In the genomic region with DNA sequence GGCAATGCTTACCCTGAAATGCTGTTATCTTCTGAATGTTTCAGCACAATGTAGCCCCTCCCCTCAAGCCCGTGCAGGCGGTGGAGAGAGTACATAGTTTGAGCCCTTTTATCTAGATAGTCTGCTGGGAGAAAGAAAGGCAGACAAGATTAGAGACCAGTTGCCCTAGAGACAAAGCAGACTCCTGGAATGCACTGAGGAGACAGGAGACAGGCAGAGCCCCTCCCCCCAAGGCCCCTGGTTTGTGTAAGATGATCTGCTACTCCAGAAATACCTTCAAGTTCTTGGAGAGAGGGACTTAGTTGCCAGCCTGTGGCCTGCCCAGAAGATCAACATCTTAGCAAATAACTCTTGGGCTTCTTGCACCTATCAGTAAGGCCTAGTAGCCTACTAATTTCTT, we compare ENCODE assay signal across 12 mouse cellular contexts.
DNase-seq lines count a peak whose midpoint lies in the region; ATAC-seq lines count a peak whose summit lies in the region.
"Had no signal": no experiment of that assay in that cellular context is flagged by ENCODE, and none has a peak within 500 bp of the region (broad histone marks: within the 10 kb centered on the region; RNA-seq: fewer than 3 reads in every experiment).

No protein-coding gene starts in this region.

- H3K4me1 ChIP-seq in hindbrain, embryonic 12.5 days, result peaks cover 40% of the 10 kb centered on the region
- H3K4me1 ChIP-seq in hindbrain, embryonic 13.5 days (replicated peaks), result peaks cover 33% of the 10 kb centered on the region
- peaks cover 18% of the 10 kb centered on the region for H3K4me1 ChIP-seq in limb, embryonic 12.5 days (replicated peaks)

- 9% methylated on average over 2 of the region's 2 CpGs for WGBS in hindbrain, embryonic 12.5 days
- 2% methylated on average over 2 of the region's 2 CpGs for WGBS in hindbrain, embryonic 13.5 days
- 19% methylated on average over 2 of the region's 2 CpGs for WGBS in limb, embryonic 12.5 days

- no peaks in the 10 kb centered on the region for H3K9me3 ChIP-seq in hindbrain, embryonic 12.5 days (replicated peaks)
- H3K9me3 ChIP-seq in hindbrain, embryonic 13.5 days, result no peaks in the 10 kb centered on the region
- H3K9me3 ChIP-seq in limb, embryonic 12.5 days, result no peaks in the 10 kb centered on the region

- ATAC-seq in hindbrain, embryonic 12.5 days (ENCODE audit: low FRiP score), result peak; percentile 21; the same call in 1 of the 2 replicates
- ATAC-seq in hindbrain, embryonic 13.5 days (ENCODE audit: low FRiP score), result no peak
- ATAC-seq in limb, embryonic 12.5 days (ENCODE audit: insufficient number of reproducible peaks, insufficient read depth, low FRiP score, low TSS enrichment, low read depth), result peak; percentile 47; the same call in 1 of the 2 replicates
- ATAC-seq: inflammation-experienced regulatory T-cells, adult 6 months had no signal

- no peak overlapping the region for H3K4me2 ChIP-seq in hindbrain, embryonic 12.5 days (replicated peaks)
- H3K4me2 ChIP-seq in hindbrain, embryonic 13.5 days, result no peak overlapping the region
- no peak overlapping the region for H3K4me2 ChIP-seq in limb, embryonic 12.5 days

- H3K9ac ChIP-seq in hindbrain, embryonic 12.5 days, result no peak overlapping the region
- no peak overlapping the region for H3K9ac ChIP-seq in hindbrain, embryonic 13.5 days
- no peak overlapping the region for H3K9ac ChIP-seq in limb, embryonic 12.5 days (replicated peaks)

- peak; percentile 42 for DNase-seq in 3T3-L1 (ENCODE audit: low read depth, low spot score)
- DNase-seq in R1 (ENCODE audit: low read depth, low spot score), result peak; percentile 76
- DNase-seq in frontal cortex, postnatal 25 days (ENCODE audit: low spot score in 2 of 2), result no peak
- DNase-seq in frontal cortex, postnatal 14 days (ENCODE audit: low spot score in 2 of 2), result no peak
- no peak for DNase-seq in cerebellum, postnatal 14 days
- DNase-seq: adrenal gland, postnatal 36 days; thymus, adult 18-20 months had no signal

- no peaks in the 10 kb centered on the region for H3K27me3 ChIP-seq in hindbrain, embryonic 12.5 days
- H3K27me3 ChIP-seq in hindbrain, embryonic 13.5 days, result no peaks in the 10 kb centered on the region
- H3K27me3 ChIP-seq in limb, embryonic 12.5 days, result no peaks in the 10 kb centered on the region
- H3K27me3 ChIP-seq: CH12.LX had no signal

- no peak overlapping the region for H3K4me3 ChIP-seq in hindbrain, embryonic 12.5 days
- no peak overlapping the region for H3K4me3 ChIP-seq in hindbrain, embryonic 13.5 days
- H3K4me3 ChIP-seq in limb, embryonic 12.5 days (replicated peaks), result no peak overlapping the region

- peak overlapping the region; percentile 66 for H3K27ac ChIP-seq in hindbrain, embryonic 12.5 days
- no peak overlapping the region for H3K27ac ChIP-seq in hindbrain, embryonic 13.5 days
- peak overlapping the region; percentile 80; the same call in 1 of the 2 replicates for H3K27ac ChIP-seq in limb, embryonic 12.5 days

- H3K36me3 ChIP-seq in hindbrain, embryonic 12.5 days, result no peaks in the 10 kb centered on the region
- no peaks in the 10 kb centered on the region for H3K36me3 ChIP-seq in hindbrain, embryonic 13.5 days
- H3K36me3 ChIP-seq in limb, embryonic 12.5 days, result no peaks in the 10 kb centered on the region

Comparison
In these comparisons a context has a peak if more than half of its experiments do, and no peak if none do; other contexts are left out.
1. DNase-seq: peak in 3T3-L1 (single experiment) and R1 (single experiment); none in frontal cortex, postnatal 25 days (0 of 2), frontal cortex, postnatal 14 days (0 of 2) and cerebellum, postnatal 14 days (0 of 2).